Mouse (Mus musculus): ENCODE results near the gene Igfn1. TPM values are rescaled to one million over a fixed set of nuclear protein-coding genes. Genes with fewer than 3 reads are reported as not detected.

Gene Igfn1
- polyA plus RNA-seq, 1 experiment: not detected

DNA sequence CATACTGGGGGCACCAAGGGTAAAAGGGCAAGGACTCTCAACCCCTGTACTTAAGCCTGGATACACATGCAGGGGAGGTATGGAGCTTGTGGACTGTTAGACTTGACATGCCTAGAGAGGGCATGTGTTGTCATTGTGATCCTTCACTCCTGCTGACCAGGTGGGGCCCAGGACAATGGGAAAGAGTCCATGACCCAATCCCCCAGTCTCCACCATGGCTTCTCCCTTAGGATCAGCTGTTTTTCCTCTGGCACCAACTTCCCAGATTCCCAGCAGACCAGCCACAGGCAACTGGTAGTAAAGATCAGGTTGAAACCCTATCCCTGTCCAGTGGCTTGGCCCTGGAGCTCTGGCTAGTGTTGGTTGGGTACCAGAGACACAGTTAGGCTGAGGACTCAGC lies 16.3 kb downstream of the Igfn1 start:
- Histone ChIP-seq H3K9me3 (ENCODE audit: control insufficient read depth, low read length) (no peaks in the 10 kb centered on the region), H3K4me1 (ENCODE audit: control insufficient read depth) (peaks cover 15% of the 10 kb centered on the region), H3K4me3 (replicated peaks) (no peak overlapping the region), H3K36me3 (ENCODE audit: control insufficient read depth) (no peaks in the 10 kb centered on the region), H3K27me3 (ENCODE audit: control insufficient read depth) (peaks cover 58% of the 10 kb centered on the region)
- TF ChIP-seq GATA1 (IDR thresholded peaks at IDR 0.05; ENCODE audit: low read length): no peak
- no peak for TF ChIP-seq TAL1 (IDR thresholded peaks at IDR 0.05; ENCODE audit: low read length)

- Histone ChIP-seq H3K4me3 (replicated peaks) (no peak overlapping the region), H3K9me3 (ENCODE audit: control insufficient read depth, low read length) (no peaks in the 10 kb centered on the region), H3K27me3 (ENCODE audit: control insufficient read depth) (peaks cover 70% of the 10 kb centered on the region), H3K36me3 (ENCODE audit: control insufficient read depth) (no peaks in the 10 kb centered on the region), H3K4me1 (ENCODE audit: control insufficient read depth) (no peaks in the 10 kb centered on the region)
- TF ChIP-seq GATA1 (IDR thresholded peaks at IDR 0.05; ENCODE audit: low read length): no peak
Observed at GRCm38 (mm10) chr1:135984105-135984504, 22.0 kb downstream of the Igfn1 start.

GRCm38 (mm10) chr1:135972576-135972975 lies 33.6 kb downstream of the Igfn1 start:
- Histone ChIP-seq H3K4me1 (ENCODE audit: control insufficient read depth) (no peaks in the 10 kb centered on the region), H3K27me3 (ENCODE audit: control insufficient read depth) (peaks cover 27% of the 10 kb centered on the region), H3K4me3 (replicated peaks) (no peak overlapping the region), H3K9me3 (ENCODE audit: control insufficient read depth, low read length) (no peaks in the 10 kb centered on the region), H3K36me3 (ENCODE audit: control insufficient read depth) (no peaks in the 10 kb centered on the region)
- TF ChIP-seq GATA1 (IDR thresholded peaks at IDR 0.05; ENCODE audit: low read length): no peak
- no peak for TF ChIP-seq TAL1 (IDR thresholded peaks at IDR 0.05; ENCODE audit: low read length)

- no peaks in the 10 kb centered on the region for H3K36me3 ChIP-seq (ENCODE audit: control insufficient read depth)
- no peak for TF ChIP-seq GATA1 (IDR thresholded peaks at IDR 0.05; ENCODE audit: low read length)
- TF ChIP-seq TAL1 (IDR thresholded peaks at IDR 0.05; ENCODE audit: low read length): no peak
- H3K27me3 ChIP-seq (ENCODE audit: control insufficient read depth): peaks cover 30% of the 10 kb centered on the region
- no peak overlapping the region for H3K4me3 ChIP-seq (replicated peaks)
- H3K9me3 ChIP-seq (ENCODE audit: control insufficient read depth, low read length): no peaks in the 10 kb centered on the region
- H3K4me1 ChIP-seq (ENCODE audit: control insufficient read depth): no peaks in the 10 kb centered on the region
Observed at GRCm38 (mm10) chr1:135970486-135970885, 35.7 kb downstream of the Igfn1 start.

GRCm38 (mm10) chr1:135967739-135968138 lies 38.4 kb downstream of the Igfn1 start:
- Histone ChIP-seq H3K27me3 (ENCODE audit: control insufficient read depth) (peaks cover 43% of the 10 kb centered on the region), H3K9me3 (ENCODE audit: control insufficient read depth, low read length) (no peaks in the 10 kb centered on the region)

GRCm38 (mm10) chr1:135964561-135964960 lies 41.6 kb downstream of the Igfn1 start:
- Histone ChIP-seq H3K36me3 (ENCODE audit: control insufficient read depth) (no peaks in the 10 kb centered on the region), H3K4me3 (replicated peaks) (no peak overlapping the region), H3K9me3 (ENCODE audit: control insufficient read depth, low read length) (no peaks in the 10 kb centered on the region), H3K27me3 (ENCODE audit: control insufficient read depth) (peaks cover 52% of the 10 kb centered on the region), H3K4me1 (ENCODE audit: control insufficient read depth) (peaks cover 7% of the 10 kb centered on the region)
- TF ChIP-seq TAL1 (IDR thresholded peaks at IDR 0.05; ENCODE audit: low read length) (no peak), GATA1 (IDR thresholded peaks at IDR 0.05; ENCODE audit: low read length) (no peak)

More at GRCm38 (mm10) chr1:135967739-135968138, 38.4 kb downstream of the Igfn1 start:
- Histone ChIP-seq H3K36me3 (ENCODE audit: control insufficient read depth) (no peaks in the 10 kb centered on the region), H3K4me1 (ENCODE audit: control insufficient read depth) (peaks cover 4% of the 10 kb centered on the region; the same call in 1 of the 2 replicates), H3K4me3 (replicated peaks) (no peak overlapping the region)
- TF ChIP-seq GATA1 (IDR thresholded peaks at IDR 0.05; ENCODE audit: low read length) (no peak), TAL1 (IDR thresholded peaks at IDR 0.05; ENCODE audit: low read length) (no peak)

DNA sequence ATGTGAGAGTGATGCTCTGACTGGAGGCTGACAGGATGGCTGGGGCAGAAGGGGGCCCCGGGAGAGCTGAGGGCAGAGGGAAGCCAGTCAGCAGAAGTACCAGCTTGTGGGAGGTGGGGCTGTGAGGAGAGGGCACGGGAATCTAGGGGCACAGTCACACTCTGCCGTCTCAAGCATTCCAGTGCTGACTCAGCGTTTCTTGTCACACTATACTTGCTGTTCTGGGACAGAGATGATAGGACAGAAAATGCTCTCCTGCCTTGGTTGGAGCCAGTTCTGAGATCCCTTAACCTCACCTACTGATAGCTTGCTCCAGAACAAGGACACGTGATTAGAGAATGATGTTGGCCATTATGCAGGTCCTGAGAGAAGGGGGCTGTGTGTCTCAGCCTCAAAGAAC lies 43.0 kb downstream of the Igfn1 start:
- H3K36me3 ChIP-seq (ENCODE audit: control insufficient read depth): no peaks in the 10 kb centered on the region
- H3K27me3 ChIP-seq (ENCODE audit: control insufficient read depth): peaks cover 50% of the 10 kb centered on the region
- no peaks in the 10 kb centered on the region for H3K9me3 ChIP-seq (ENCODE audit: control insufficient read depth, low read length)
- no peak overlapping the region for H3K4me3 ChIP-seq (replicated peaks)
- peaks cover 9% of the 10 kb centered on the region for H3K4me1 ChIP-seq (ENCODE audit: control insufficient read depth)
- TF ChIP-seq GATA1 (IDR thresholded peaks at IDR 0.05; ENCODE audit: low read length) (no peak), TAL1 (IDR thresholded peaks at IDR 0.05; ENCODE audit: low read length) (no peak)

DNA sequence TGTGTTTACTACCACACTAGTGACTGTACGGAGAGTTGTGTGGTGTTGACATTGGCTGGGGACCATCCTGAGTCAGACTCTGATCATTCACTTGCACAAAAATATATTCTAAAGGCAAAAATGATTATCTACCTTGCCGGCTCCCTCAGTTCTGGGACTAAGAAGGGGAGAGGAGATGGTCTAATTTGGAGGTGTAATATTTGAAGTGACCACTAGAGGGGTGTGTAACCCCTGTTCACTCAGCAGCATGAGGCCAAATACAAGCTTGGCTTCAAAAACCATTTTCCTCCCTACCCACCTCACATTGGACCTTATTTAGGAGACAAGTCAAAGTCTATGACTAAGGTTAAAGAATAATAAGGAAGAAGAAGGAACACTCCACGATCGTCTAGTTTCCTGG lies 47.7 kb downstream of the Igfn1 start:
- Histone ChIP-seq H3K4me1 (ENCODE audit: control insufficient read depth) (peaks cover 9% of the 10 kb centered on the region), H3K27me3 (ENCODE audit: control insufficient read depth) (peaks cover 44% of the 10 kb centered on the region), H3K4me3 (replicated peaks) (no peak overlapping the region), H3K36me3 (ENCODE audit: control insufficient read depth) (no peaks in the 10 kb centered on the region), H3K9me3 (ENCODE audit: control insufficient read depth, low read length) (no peaks in the 10 kb centered on the region)
- no peak for TF ChIP-seq TAL1 (IDR thresholded peaks at IDR 0.05; ENCODE audit: low read length)
- no peak for TF ChIP-seq GATA1 (IDR thresholded peaks at IDR 0.05; ENCODE audit: low read length)

- TF ChIP-seq TAL1 (IDR thresholded peaks at IDR 0.05; ENCODE audit: low read length) (no peak), GATA1 (IDR thresholded peaks at IDR 0.05; ENCODE audit: low read length) (no peak)
- H3K27me3 ChIP-seq (ENCODE audit: control insufficient read depth): peaks cover 27% of the 10 kb centered on the region
- peaks cover 23% of the 10 kb centered on the region for H3K4me1 ChIP-seq (ENCODE audit: control insufficient read depth)
- no peaks in the 10 kb centered on the region for H3K9me3 ChIP-seq (ENCODE audit: control insufficient read depth, low read length)
- no peak overlapping the region for H3K4me3 ChIP-seq (replicated peaks)
- no peaks in the 10 kb centered on the region for H3K36me3 ChIP-seq (ENCODE audit: control insufficient read depth)
Observed at GRCm38 (mm10) chr1:135948871-135949270, 57.3 kb downstream of the Igfn1 start.

- Histone ChIP-seq H3K4me1 (ENCODE audit: control insufficient read depth) (peaks cover 49% of the 10 kb centered on the region), H3K36me3 (ENCODE audit: control insufficient read depth) (no peaks in the 10 kb centered on the region), H3K4me3 (replicated peaks) (no peak overlapping the region), H3K27me3 (ENCODE audit: control insufficient read depth) (peaks cover 29% of the 10 kb centered on the region), H3K9me3 (ENCODE audit: control insufficient read depth, low read length) (no peaks in the 10 kb centered on the region)
- TF ChIP-seq TAL1 (IDR thresholded peaks at IDR 0.05; ENCODE audit: low read length): no peak
- TF ChIP-seq GATA1 (IDR thresholded peaks at IDR 0.05; ENCODE audit: low read length): no peak
Observed at GRCm38 (mm10) chr1:135946247-135946646, 59.9 kb downstream of the Igfn1 start.

All from erythroblast, embryonic 14.5 days (primary cell).